Mouse (Mus musculus) erythroblast, embryonic 14.5 days (primary cell): Measurements from ENCODE around the gene Pappa2.

Experiments
- GATA1 ChIP-seq: IDR thresholded peaks from 2 replicates; pipeline ENCODE4 v1.6.1; 2012; ENCODE audit warnings: low read length, inconsistent platforms, mixed read lengths
- TAL1 ChIP-seq: IDR thresholded peaks from 3 replicates; pipeline ENCODE4 v1.6.1; 2012; ENCODE audit warnings: low read length, inconsistent platforms, mixed read lengths

DNA sequence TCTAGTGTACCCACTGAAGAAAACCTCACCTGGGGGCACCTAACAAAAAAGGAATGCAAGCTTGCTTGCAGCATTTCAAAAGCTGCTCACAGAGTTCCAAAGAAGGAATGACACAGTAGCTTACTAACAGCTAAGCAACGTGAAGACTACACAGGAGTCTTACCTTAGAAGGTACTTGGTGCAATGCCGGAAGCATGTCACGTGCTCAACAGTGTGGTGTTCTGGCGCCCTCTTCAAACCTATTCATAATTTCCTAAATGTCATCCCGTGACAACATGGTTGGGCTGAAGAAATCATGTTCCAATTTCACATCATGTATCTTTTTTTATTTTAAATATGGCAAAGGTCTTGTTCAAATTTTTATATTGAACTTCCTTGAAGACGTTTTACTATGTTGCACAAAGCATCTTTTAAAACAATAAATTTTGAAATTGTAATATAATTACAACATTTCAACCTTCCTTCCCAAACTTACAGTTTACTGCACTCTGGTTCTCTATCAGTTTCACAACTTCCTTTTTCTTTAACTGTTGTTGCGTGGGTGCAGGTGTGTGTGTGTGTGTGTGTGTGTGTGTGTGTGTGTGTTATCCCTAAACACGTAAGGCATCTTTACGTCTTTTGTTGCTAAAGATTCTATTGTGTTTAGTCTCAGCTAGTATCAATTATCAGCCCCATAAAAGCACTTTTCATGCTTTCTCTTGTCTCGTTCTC is 282.3 kb downstream of the Pappa2 start:
- TF ChIP-seq TAL1, result no peak
- TF ChIP-seq GATA1, result no peak
